Mouse (Mus musculus): ENCODE results near the gene Myom1.

Gene Myom1

GRCm38 (mm10) chr17:70992662-70993061 is 9.8 kb upstream of the Myom1 start:
- DNase-seq: no peak

- no peak for DNase-seq
These were observed 9.0 kb upstream of the Myom1 start for GRCm38 (mm10) chr17:70993385-70993807.

GRCm38 (mm10) chr17:70994671-70995070 is 7.8 kb upstream of the Myom1 start:
- no peak for DNase-seq

- DNase-seq: no peak
These were observed 6.9 kb upstream of the Myom1 start for GRCm38 (mm10) chr17:70995551-70995950.

GRCm38 (mm10) chr17:70997836-70998235 is 4.6 kb upstream of the Myom1 start:
- DNase-seq: no peak

GRCm38 (mm10) chr17:70998400-70998975 is 3.9 kb upstream of the Myom1 start:
- no peak for DNase-seq

GRCm38 (mm10) chr17:70999187-70999586 is 3.2 kb upstream of the Myom1 start:
- DNase-seq: no peak

GRCm38 (mm10) chr17:71000255-71000654 is 2.2 kb upstream of the Myom1 start:
- no peak for DNase-seq

GRCm38 (mm10) chr17:71001067-71001466 is 1.4 kb upstream of the Myom1 start:
- no peak for DNase-seq

- no peak for DNase-seq
These were observed 743 bp upstream of the Myom1 start for GRCm38 (mm10) chr17:71001699-71002080.

GRCm38 (mm10) chr17:71002744-71003094 is 286 bp downstream of the Myom1 start, which contains the start of gene Myl12a:
Gene Myl12a, minus strand, starts transcription at chr17:71002878.
- no peak for DNase-seq

GRCm38 (mm10) chr17:71003112-71003511 is 679 bp downstream of the Myom1 start:
- DNase-seq: no peak

GRCm38 (mm10) chr17:71003721-71004120 is 1.3 kb downstream of the Myom1 start:
- DNase-seq: no peak

- no peak for DNase-seq
These were observed 1.9 kb downstream of the Myom1 start for GRCm38 (mm10) chr17:71004186-71004960.

GRCm38 (mm10) chr17:71006976-71007375 is 4.5 kb downstream of the Myom1 start:
- no peak for DNase-seq

GRCm38 (mm10) chr17:71008676-71009075 is 6.2 kb downstream of the Myom1 start:
- DNase-seq: no peak

GRCm38 (mm10) chr17:71009751-71010150 is 7.3 kb downstream of the Myom1 start:
- DNase-seq: no peak

GRCm38 (mm10) chr17:71010646-71011242 is 8.3 kb downstream of the Myom1 start:
- no peak for DNase-seq

GRCm38 (mm10) chr17:71011931-71012662 is 9.7 kb downstream of the Myom1 start:
- DNase-seq: no peak

GRCm38 (mm10) chr17:71013105-71013504 is 10.7 kb downstream of the Myom1 start:
- no peak for DNase-seq

- no peak for DNase-seq
These were observed 12.5 kb downstream of the Myom1 start for GRCm38 (mm10) chr17:71014911-71015310.

- no peak for DNase-seq
These were observed 15.1 kb downstream of the Myom1 start for GRCm38 (mm10) chr17:71017457-71017998.

GRCm38 (mm10) chr17:71018151-71018550 is 15.7 kb downstream of the Myom1 start:
- DNase-seq: no peak
